Mouse (Mus musculus) large intestine, adult 2 months (tissue): ENCODE results near the gene Fmnl3. TPM values are rescaled to one million over a fixed set of nuclear protein-coding genes. Genes with fewer than 3 reads are reported as not detected.
A peak's percentile ranks its signal among the peaks of the same experiment; 100 is the strongest.

Experiments used
- DNase-seq: peaks from one replicate; pipeline ENCODE4 v3.0.0-alpha.2; 2012; ENCODE audit warnings: low read depth, low spot score
- WGBS: fragments of 180-500 bp; shearing (Covaris S2); methylation state at CpG from one replicate; pipeline ENCODE4 v1.1.7; 2018; 5-methylcytosine and 5-hydroxymethylcytosine counted together
- polyA plus RNA-seq: library from polyadenylated mRNA; depleted of rRNA; stranded (reverse); fragments of >200 nt; gene quantifications from 2 replicates; pipeline ENCODE4 v1.2.3, GENCODE M21; 2012

The Fmnl3 gene
- polyA plus RNA-seq, 1 experiment = 6.9 TPM

- DNase-seq = no peak
- 77% methylated on average over 6 of the region's 6 CpGs for WGBS
Measured at GRCm38 (mm10) chr15:99351610-99352009, 18.7 kb downstream of the Fmnl3 start.

DNA sequence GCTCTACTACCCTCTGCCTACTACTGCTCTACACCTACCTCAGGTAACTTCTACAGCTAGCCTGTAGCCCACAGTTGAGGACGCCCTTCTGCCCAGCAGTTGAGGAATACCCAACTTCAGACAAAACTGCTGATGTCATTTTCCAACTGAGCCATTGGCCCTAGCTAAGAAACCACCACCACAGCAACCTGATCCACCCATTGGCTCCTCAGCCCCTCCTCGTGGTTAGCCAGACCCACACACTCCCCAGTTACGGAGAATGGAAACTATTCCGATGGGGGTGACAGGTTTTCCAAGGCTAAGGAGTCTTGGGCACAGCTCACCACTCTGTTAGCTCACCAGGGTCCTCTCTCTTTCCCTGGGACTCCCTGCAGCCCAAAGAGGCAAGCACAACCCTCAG, 25.3 kb downstream of the Fmnl3 start:
- 61% methylated on average over 4 of the region's 4 CpGs for WGBS
- no peak for DNase-seq

GRCm38 (mm10) chr15:99344148-99344870, 26.0 kb downstream of the Fmnl3 start:
- DNase-seq = no peak
- WGBS = 62% methylated on average over 8 of the region's 8 CpGs

- WGBS = 33% methylated on average over 5 of the region's 5 CpGs
- DNase-seq = no peak
Measured at GRCm38 (mm10) chr15:99343414-99344147, 26.7 kb downstream of the Fmnl3 start.

DNA sequence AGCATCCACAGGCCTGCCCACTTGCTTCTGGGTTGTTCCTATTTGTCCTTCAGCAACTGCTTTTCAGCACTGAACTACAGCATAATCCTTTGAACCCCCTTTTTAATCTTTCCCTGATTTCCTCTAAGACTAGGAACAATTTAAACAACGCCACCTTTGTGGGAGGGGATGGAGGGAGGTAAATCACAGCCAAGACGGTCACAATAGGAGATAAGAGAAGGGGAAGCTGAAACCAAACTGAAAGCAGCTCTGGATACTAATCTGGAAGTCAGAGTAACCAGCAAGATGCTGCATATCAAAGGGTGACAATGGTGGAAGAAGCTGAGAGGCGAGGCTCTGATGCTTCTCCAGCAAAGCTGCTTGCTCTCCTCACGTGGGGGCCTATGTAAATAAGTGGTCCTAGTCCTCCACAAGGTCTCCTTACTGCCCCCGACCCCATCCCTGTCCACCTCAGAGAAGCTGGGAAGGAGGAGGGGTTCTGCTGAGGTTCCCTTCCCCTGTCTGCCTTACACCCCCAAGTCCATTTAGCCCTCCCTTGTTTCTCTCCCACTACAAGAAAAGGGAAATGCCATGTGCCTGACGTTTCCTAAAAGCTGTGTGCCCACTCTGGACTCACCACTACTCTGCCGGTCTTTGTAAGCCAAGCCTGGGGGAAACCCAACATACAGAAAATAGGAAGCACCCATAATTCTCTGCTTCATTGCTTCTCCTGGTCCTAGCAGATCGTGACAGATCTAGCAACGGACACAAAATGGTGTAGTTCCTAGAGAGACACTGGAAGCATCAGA, 27.9 kb downstream of the Fmnl3 start:
- DNase-seq = no peak
- 56% methylated on average over 9 of the region's 9 CpGs for WGBS

DNA sequence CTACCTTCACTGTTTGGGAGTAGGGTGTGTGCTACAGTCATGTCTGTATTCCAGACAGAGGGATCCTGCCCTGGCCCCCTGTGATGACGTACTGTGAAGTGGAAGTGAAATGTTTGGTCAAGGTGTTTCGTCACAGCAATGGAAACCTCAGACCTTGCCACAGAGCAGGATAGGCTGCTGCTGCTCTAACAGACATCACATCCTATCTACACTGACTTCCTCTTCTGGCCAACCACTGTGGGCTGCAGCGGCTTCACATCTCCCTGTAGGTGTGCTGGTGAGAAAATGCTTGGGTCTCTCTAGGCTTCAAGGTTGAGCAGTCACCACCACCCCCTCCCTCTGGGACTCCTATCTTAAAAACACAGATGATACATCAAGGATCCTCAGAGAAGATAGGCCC, 29.2 kb downstream of the Fmnl3 start:
- no peak for DNase-seq
- 79% methylated on average over 3 of the region's 3 CpGs for WGBS

GRCm38 (mm10) chr15:99339669-99340068, 30.6 kb downstream of the Fmnl3 start:
- 60% methylated on average over 6 of the region's 6 CpGs for WGBS
- no peak for DNase-seq

- DNase-seq = no peak
- 69% methylated on average over 2 of the region's 2 CpGs for WGBS
Measured at GRCm38 (mm10) chr15:99338916-99339315, 31.4 kb downstream of the Fmnl3 start.

GRCm38 (mm10) chr15:99335801-99336320, 34.4 kb downstream of the Fmnl3 start:
- DNase-seq = no peak
- WGBS = 72% methylated on average over 8 of the region's 8 CpGs

DNA sequence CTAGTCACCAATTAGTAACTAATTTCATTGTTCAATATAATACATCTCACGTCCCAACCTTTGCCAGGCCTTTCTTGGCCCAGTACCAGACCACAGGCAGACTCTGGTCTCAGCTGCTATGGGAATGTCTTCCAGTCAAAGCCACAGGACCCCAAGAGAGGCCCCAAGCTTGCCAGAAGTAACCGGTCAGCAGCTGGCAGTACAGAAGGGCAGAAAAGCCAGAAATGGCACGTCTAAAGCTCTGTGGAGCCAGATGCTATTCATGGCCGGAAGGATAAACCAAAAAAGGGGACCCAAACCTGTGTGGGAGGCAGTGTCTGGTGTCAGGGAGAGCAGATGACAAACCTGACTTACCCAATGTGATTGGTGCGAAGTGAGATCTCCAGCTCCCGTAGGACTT, 35.8 kb downstream of the Fmnl3 start:
- 70% methylated on average over 6 of the region's 6 CpGs for WGBS

DNA sequence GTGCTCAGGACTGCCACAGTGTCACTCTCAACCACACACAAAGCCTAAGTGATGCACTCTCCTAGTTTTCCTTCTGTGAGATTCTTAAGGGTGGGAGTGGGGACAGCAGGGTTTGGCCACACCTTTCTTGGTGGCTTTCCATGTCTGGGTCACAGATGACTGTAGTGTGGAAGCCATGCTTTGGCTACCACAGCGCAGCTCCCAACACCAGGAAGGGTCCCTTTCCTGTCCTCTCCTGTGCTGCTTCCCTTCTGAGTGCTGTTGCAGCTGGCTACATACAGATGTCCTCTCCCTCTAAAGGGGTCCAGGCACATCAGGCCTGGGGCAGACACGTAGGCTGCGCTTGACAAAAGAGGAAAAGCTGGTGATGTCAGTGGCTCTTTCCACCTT, 36.6 kb downstream of the Fmnl3 start:
- DNase-seq = no peak
- 82% methylated on average over 3 of the region's 3 CpGs for WGBS

More for the DNA sequence above, 35.8 kb downstream of the Fmnl3 start:
- DNase-seq = no peak

- WGBS = 35% methylated on average over 9 of the region's 9 CpGs
- DNase-seq = peak; percentile 8
Measured at GRCm38 (mm10) chr15:99332921-99333675, 37.2 kb downstream of the Fmnl3 start.

DNA sequence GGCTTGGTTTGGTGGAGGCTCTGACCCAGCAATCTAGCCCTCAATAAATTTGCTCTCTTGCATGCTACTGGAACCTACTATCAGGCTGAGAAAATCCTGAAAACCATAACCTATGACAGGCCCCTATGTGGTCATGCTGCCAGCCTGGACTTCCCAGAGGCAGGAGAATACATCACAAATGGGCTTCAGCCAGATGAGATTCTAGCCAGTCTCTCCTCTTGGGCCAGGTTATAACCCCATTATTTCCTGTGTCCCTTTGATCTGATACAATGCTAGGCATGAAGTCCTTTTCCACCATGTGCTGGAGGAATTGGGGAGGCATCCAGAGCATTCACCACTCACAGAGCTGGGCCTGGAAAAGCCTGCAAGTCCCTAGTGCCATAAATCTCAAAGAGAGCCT, 38.2 kb downstream of the Fmnl3 start:
- DNase-seq = no peak

DNA sequence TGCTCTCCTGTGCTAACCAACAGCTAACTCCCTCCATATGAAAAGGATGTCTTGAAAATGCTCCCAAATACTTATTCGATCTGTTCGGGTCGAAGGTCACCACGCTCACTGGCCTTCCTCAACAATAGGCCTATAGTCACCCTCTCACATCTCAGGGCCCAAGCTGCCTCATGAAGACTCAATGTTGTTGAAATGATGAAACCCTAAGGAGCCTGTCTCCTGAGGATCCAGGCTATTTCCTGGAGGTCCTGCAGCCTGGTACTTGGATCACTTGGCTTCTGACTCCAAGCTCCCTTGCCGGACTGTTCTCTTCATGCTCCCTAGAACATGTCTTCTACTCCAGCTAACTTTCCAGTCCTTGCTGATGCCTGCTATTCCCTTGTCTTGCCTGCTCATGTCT, 38.9 kb downstream of the Fmnl3 start:
- no peak for DNase-seq
- 91% methylated on average over 5 of the region's 5 CpGs for WGBS

- 71% methylated on average over 2 of the region's 2 CpGs for WGBS
- no peak for DNase-seq
Measured at GRCm38 (mm10) chr15:99330324-99330723, 40.0 kb downstream of the Fmnl3 start.

GRCm38 (mm10) chr15:99328011-99328410, 42.3 kb downstream of the Fmnl3 start:
- DNase-seq = no peak
- WGBS = 95% methylated on average over 5 of the region's 5 CpGs

DNA sequence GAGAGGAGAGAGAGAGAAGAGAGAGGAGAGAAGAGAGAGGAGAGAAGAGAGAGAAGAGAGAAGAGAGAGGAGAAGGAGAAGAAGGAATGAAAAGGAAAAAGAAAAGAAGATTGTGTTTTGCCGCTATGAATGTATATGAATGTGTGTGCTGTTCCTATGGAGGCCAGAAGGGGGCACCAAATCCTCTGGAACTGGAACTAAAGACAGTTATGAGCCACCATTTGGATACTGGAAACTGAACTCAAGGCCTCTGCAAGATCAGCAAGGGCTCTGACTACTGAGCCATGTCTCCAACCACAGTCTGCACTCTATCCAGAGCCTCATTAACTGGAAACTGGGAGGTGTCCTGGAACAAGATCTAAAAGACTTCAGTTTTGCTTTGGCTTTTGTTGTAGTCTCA, 43.3 kb downstream of the Fmnl3 start:
- 74% methylated on average over 1 of the region's 1 CpGs for WGBS
- DNase-seq = no peak

GRCm38 (mm10) chr15:99326407-99326806, 43.9 kb downstream of the Fmnl3 start:
- no peak for DNase-seq
- WGBS = 62% methylated on average over 2 of the region's 2 CpGs

GRCm38 (mm10) chr15:99325598-99325997, 44.7 kb downstream of the Fmnl3 start:
- DNase-seq = no peak
- 89% methylated on average over 6 of the region's 6 CpGs for WGBS

GRCm38 (mm10) chr15:99324151-99324550, 46.1 kb downstream of the Fmnl3 start:
- no peak for DNase-seq
- WGBS = 83% methylated on average over 9 of the region's 9 CpGs
